ENCODE assay signal across 9 mouse cellular contexts in genomic region chr17:12420886-12421574, GRCm38 (mm10). TPM values are rescaled to one million over a fixed set of nuclear protein-coding genes. Genes with fewer than 3 reads are reported as not detected.
A peak's percentile ranks its signal among the peaks of the same experiment; 100 is the strongest.
DNase-seq lines count a peak whose midpoint lies in the region; ATAC-seq lines count a peak whose summit lies in the region.
"Had no signal": no experiment of that assay in that cellular context is flagged by ENCODE, and none has a peak within 500 bp of the region (broad histone marks: within the 10 kb centered on the region; RNA-seq: fewer than 3 reads in every experiment).

No protein-coding gene starts in this region.

- intact Hi-C loops in left cerebral cortex, postnatal 14 days (cut with DNase I) = no loop called here
- intact Hi-C loops in heart, postnatal 14 days (cut with DNase I) = no loop called here

- ATAC-seq in megakaryocyte-erythroid progenitor cell, adult 5-6 weeks (replicated peaks; ENCODE audit: low FRiP score, low TSS enrichment, poor library complexity, severe bottlenecking) = peak; percentile 54; the same call in 1 of the 2 replicates

- DNase-seq in adrenal gland, postnatal 10 days = peak; percentile 33
- no peak for DNase-seq in adrenal gland, postnatal 36 days
- DNase-seq in left cerebral cortex, postnatal 14 days (ENCODE audit: low spot score in 2 of 2) = peak; percentile 38 to 72
- no peak for DNase-seq in left cerebral cortex, adult 8-10 months (ENCODE audit: low spot score in 2 of 2)
- peak; percentile 22 for DNase-seq in MN1 (ENCODE audit: low spot score)
- no peak for DNase-seq in layer of hippocampus, adult 9-10 months (ENCODE audit: low spot score)
- DNase-seq in heart, postnatal 14 days = no peak
- DNase-seq: liver, embryonic 13.5 days had no signal

RNA-seq across cellular contexts. Expression of gene Plg, which starts 42.6 kb away (rescaled TPM):
- total RNA-seq in adrenal gland, postnatal 10 days (2021) = 100 to 1,000 TPM; 184 to 460 TPM
- total RNA-seq in adrenal gland, postnatal 36 days (2021) = under 1 TPM in 1 of 2 experiments, not detected in 1; 0.63 TPM
- not detected for total RNA-seq in left cerebral cortex, postnatal 14 days (2021)
- under 1 TPM in 3 of 4 experiments, not detected in 1; 0.13 to 0.53 (median 0.16) TPM for total RNA-seq in left cerebral cortex, adult 8-10 months (2022)
- total RNA-seq in megakaryocyte-erythroid progenitor cell, adult 5-6 weeks (2014; fragmentation: Nextera tagmentation) = not detected in 2 replicates
- total RNA-seq in megakaryocyte-erythroid progenitor cell, adult 5-6 weeks (2017) = not detected in 2 replicates
- not detected for total RNA-seq in heart, postnatal 14 days (2021)

Comparison
In these comparisons a context has a peak if more than half of its experiments do, and no peak if none do; other contexts are left out.
1. DNase-seq: peak in adrenal gland, postnatal 10 days (single experiment), left cerebral cortex, postnatal 14 days (2 of 2) and MN1 (single experiment); none in adrenal gland, postnatal 36 days (0 of 2), left cerebral cortex, adult 8-10 months (0 of 2), layer of hippocampus, adult 9-10 months (single experiment) and heart, postnatal 14 days (0 of 2).
2. RNA of gene Plg, which starts 42.6 kb away (total RNA-seq): 184 to 460 TPM in adrenal gland, postnatal 10 days; 0.63 TPM in adrenal gland, postnatal 36 days, 0.13 to 0.53 TPM in left cerebral cortex, adult 8-10 months, not detected in left cerebral cortex, postnatal 14 days, not detected in heart, postnatal 14 days and not detected in megakaryocyte-erythroid progenitor cell, adult 5-6 weeks; every median in the first group is over 100 times any median in the second.